In genomic region chr8:94532873-94533671, GRCm38 (mm10) we compare ENCODE assay signal across 8 mouse cellular contexts. TPM values are rescaled to one million over a fixed set of nuclear protein-coding genes. Genes with fewer than 3 reads are reported as not detected.
DNase-seq lines count a peak whose midpoint lies in the region; ATAC-seq lines count a peak whose summit lies in the region.

Gene Cpne2 (plus strand): TSS chr8:94532990.

- peaks cover 68% of the 10 kb centered on the region for H3K27me3 ChIP-seq in hindbrain, embryonic 13.5 days

- peak within 1 kb of the TSS; percentile 63 for H3K4me3 ChIP-seq in hindbrain, embryonic 13.5 days

- H3K9me3 ChIP-seq in hindbrain, embryonic 13.5 days: no peaks in the 10 kb centered on the region

- peaks cover 45% of the 10 kb centered on the region for H3K4me1 ChIP-seq in hindbrain, embryonic 13.5 days (replicated peaks)

- peak; percentile 57 for DNase-seq in MN1 (ENCODE audit: low spot score)
- peak; percentile 49 to 63 for DNase-seq in cerebellum, postnatal 10 days
- DNase-seq in gastrocnemius, adult 18-20 months (ENCODE audit: low spot score): peak; percentile 65
- DNase-seq in layer of hippocampus, postnatal 25 days (ENCODE audit: extremely low spot score in 1 of 2, low spot score in 1 of 2): peak; percentile 42
- DNase-seq in lung, postnatal 25 days (ENCODE audit: low spot score): peak; percentile 56
- peak; percentile 57 for DNase-seq in retina, embryonic 14.5 days (ENCODE audit: low spot score)
- peak; percentile 74 for DNase-seq in urinary bladder, adult 2 months (ENCODE audit: low spot score)

- H3K36me3 ChIP-seq in hindbrain, embryonic 13.5 days: no peaks in the 10 kb centered on the region

- 1% methylated on average over 73 of the region's 81 CpGs for WGBS in hindbrain, embryonic 13.5 days

- peak within 1 kb of the TSS; percentile 76 for H3K9ac ChIP-seq in hindbrain, embryonic 13.5 days

- peak; percentile 68 for ATAC-seq in hindbrain, embryonic 13.5 days (ENCODE audit: low FRiP score)

- peak within 1 kb of the TSS; percentile 35; the same call in 1 of the 2 replicates for H3K27ac ChIP-seq in hindbrain, embryonic 13.5 days

- H3K4me2 ChIP-seq in hindbrain, embryonic 13.5 days: peak within 1 kb of the TSS; percentile 85

RNA-seq across cellular contexts. Expression of gene Cpne2, which starts in this region (rescaled TPM):
- total RNA-seq in gastrocnemius, adult 18-20 months (2021): 10 to 100 TPM in 1 of 2 experiments, 1 to 10 TPM in 1; 5.8 to 10.1 TPM
- polyA plus RNA-seq in hindbrain, embryonic 13.5 days (2015; fragmentation: Nextera tagmentation; extraction: Ambion mirVana): 13.8 and 18.3 TPM in 2 replicates
- 10 to 100 TPM; 40.0 to 42.4 TPM for total RNA-seq in layer of hippocampus, postnatal 25 days (2021)
- polyA plus RNA-seq in urinary bladder, adult 2 months (2012; rRNA removed): 27.6 and 31.4 TPM in 2 replicates

Comparison
In these comparisons a context has a peak if more than half of its experiments do, and no peak if none do; other contexts are left out.
1. Peak in every context shown above with its lines: DNase-seq, ATAC-seq, H3K4me3 ChIP-seq and H3K27ac ChIP-seq.